Mouse (Mus musculus) frontal cortex, adult (tissue): ENCODE measurements around the gene Plac1.
"Not testable (repeated sequence)": the region's sequence is repeated elsewhere in the genome, so short reads cannot be mapped to it uniquely, and the experiment has no call there.

ENCODE experiments used
- ATAC-seq: cut with Nextera tagmentation; 2 replicates; pipeline ENCODE4 v1.9.2; 2017; ENCODE audit warnings: mild to moderate bottlenecking, moderate library complexity, mixed read lengths; ENCODE audit not compliant: low TSS enrichment

Gene Plac1

DNA sequence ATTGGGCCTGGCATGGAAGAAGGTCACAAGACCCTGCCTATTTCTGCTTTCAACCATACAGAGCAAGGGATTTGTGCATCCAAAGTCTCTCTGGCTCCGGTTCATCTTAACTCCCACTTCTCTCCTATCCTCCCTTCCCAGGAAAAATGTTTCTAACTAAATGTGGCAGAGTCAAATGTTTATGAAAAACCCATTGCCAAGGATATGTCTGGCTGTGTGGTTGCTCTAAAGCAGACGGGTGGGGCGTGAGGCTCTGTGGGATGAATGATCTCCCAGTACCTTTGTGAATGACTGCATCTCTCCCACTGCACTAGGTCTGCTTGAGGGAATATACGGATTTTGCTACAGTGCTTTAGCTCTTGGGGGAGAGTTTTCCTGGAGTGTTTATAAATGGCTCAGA, 193.9 kb downstream of the Plac1 start:
- peak; percentile 76 for ATAC-seq

DNA sequence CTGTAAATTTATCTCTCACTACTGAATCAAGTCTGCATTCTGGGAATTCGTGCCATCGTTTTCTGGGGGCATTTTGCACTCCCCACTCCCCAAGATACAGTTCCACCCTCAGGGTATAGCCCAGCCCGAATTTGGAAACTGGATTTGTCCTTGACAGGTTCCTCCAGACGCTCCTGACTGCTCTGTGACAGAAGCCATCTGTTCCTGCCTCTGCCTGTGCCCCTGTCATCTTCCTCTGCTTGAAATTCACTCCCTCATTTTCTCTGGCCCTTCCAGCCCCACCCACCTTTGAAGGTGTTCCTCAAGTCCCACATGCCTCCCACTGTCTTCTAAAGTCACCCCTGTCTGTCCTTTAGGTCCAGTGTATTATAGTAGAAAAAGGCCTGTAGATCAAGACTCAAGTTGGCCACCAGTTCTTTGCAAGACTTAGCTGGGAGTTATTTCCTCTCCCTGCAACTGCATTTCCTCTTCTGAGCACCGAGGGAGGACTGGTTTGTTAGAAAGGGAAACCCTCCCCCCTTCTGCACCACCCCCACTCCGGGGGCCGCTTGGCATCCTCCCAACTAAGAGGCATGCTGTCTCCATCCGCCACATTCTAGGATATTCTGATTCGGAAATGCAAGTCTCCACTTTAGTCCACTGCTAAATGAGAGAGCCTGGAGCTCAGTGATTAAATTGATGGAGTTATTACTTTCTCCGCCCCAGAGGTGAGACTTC, 194.6 kb downstream of the Plac1 start:
- peak; percentile 31; the same call in 1 of the 2 replicates for ATAC-seq

DNA sequence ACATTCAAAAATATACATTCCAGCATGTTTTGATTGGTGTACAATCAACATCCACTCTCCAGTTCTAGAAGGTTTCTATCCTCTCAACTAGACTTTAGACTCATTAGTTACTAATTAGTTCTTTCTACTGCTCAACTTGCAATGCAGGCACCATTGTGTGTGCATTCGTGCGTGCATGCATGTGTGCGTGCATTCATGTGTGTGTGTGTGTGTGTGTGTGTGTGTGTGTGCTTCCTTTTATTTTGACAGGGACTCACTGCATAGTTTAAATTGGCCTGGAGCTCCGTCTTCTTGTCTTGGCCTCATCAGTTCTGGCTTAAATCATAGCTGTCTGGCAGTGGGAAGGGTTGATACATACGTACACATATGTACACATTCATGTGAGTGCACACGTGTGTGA, 198.9 kb downstream of the Plac1 start:
- ATAC-seq, result no peak

DNA sequence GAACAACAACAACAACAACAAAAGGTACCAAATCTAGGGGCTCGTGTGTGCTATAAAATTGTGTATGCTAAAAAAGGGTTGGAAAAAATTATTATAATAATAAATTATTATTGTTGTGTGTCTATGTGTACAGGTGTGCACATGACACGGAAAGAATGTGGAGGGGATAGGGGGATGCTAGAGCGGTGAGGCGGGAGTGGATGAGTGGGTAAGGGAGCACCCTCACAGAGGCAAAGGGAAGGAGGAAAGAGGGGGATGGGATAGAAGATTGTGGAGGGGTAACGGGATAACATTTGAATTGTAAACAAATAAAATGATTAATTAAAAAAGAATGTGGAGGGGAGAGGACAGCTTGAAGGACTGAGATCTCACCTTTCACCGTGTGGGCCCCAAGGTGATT, 199.8 kb downstream of the Plac1 start:
- no peak for ATAC-seq

DNA sequence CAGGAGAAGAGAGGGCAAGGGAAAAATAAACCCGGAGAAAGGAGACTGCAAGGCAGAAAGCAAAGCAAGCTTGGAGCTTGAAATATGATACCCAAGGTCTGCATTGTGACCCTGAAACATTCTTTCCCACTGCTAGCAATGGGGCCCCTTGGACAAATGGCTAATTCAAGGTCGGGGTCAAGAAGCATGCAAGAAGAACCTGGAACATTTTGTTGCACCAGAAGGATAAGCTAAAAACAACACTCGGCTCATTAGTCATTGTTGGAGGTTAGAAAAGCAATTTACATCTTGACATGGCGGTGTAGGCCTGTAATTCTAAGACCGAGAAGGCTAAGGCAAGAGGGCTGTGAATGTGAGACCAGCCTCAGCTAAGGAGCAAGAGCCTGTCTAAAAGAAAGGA, 200.3 kb downstream of the Plac1 start:
- no peak for ATAC-seq

DNA sequence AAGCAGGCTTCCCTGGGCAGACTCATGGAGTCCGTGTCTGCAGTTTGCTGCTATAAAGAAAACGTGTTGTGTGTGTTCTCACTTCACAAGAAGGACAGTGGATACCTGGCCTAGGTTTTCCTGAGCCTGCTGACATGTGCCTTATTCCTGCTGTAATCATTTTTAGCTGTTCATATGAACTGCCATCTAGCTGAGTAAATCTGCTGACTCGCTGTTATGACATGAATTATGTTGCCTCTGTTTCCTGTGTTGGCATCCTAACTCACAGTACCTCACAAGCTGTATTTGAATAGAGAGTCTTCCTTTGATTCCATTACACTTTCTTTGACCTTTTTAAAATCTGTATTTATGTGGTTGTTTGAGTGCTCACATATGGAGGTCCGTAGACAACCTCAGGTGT, 201.7 kb downstream of the Plac1 start:
- ATAC-seq, result no peak

DNA sequence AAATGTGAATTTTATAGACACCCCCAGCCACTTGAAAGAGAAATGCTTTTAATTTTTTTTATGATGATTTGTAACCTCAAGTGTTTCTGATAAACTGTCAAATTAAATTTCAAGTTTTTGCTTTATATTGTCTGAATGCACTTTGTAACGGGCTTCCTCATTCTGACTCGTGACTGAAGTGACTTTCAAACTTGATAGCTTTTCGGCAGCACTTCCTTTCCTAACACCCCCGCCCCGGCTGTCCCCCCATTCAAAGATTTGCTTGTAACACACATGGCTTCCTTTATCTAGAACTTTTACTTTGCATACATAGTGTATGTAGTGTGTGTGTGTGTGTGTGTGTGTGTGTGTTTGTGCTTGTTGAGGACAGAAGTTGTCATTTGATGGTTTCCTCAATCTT, 210.4 kb downstream of the Plac1 start:
- ATAC-seq, result no peak

DNA sequence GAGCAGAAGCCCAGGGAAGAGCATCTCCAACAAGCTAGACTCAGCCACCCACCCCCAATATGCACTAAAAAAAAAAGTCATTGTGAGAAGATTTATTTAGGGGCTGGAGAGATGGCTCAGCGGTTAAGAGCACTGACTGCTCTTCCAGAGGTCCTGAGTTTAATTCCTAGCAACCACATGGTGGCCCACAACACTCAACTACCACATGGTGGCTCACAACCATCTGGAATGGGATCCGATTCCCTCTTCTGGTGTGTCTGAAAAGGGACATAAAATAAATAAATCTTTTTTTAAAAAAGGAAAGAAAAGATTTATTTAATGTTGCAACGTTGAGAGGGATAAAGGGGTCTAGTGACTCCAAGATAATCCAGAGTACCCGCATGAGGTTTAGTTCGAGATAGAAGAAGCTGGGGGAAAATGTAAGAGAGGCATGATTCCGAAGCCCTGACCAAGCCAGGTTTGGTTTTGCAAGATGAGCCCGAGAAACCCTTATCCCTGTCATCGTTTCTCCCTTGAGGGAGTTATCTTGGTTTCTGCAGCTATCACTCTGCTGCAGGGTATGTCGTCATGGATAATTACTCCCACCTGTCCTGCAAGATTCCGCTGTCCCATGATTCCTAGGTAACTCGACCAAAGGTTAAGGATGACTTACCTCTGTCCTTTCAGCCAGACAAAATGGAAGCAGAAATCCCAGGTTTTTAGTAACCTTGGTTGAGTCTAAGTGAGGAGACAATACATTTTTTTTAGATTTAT, 214.3 kb downstream of the Plac1 start:
- ATAC-seq, result no peak

DNA sequence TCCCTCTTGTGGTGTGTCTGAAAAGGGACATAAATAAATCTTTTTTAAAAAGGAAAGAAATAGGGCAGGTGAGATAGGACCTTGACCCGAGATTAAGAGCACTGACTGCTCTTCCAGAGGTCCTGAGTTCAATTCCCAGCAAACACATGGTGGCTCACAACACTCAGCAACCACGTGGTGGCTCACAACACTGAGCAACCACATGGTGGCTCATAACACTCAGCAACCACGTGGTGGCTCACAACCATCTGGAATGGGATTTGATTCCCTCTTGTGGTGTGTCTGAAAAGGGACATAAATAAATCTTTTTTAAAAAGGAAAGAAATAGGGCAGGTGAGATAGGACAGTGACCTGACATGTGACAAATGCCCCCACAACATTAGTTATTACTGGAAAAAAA, 215.6 kb downstream of the Plac1 start:
- not testable (repeated sequence) for ATAC-seq

DNA sequence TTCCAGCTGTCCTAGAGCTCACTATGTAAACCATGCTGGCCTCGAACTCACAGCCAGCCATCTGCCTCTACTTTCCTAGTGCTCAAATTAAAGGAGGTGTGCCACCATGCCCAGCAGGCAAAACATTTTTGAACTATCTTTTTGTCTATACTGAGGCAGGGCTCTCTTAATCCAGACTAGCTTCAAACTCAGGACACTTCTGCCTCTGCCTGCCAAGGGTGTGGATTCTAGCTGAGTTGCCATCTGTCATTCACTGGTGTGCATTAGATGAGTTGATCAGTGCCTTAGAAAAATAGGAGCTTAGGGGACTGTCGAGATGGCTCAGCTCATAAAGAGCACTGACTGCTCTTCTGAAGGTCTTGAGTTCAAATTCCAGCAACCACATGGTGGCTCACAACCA, 216.9 kb downstream of the Plac1 start:
- no peak for ATAC-seq
